Mouse (Mus musculus): ENCODE measurements around the gene Pofut2.

Pofut2 gene

GRCm38 (mm10) chr10:77258704-77259621 is at the start of gene Pofut2:
TSS of gene Pofut2 (plus strand) at chr10:77259218.
- peak; percentile 98 for DNase-seq

- DNase-seq = peak; percentile 56
These were observed 49.8 kb upstream of the Pofut2 start for GRCm38 (mm10) chr10:77209261-77209660.

- DNase-seq = no peak
These were observed 48.4 kb upstream of the Pofut2 start for GRCm38 (mm10) chr10:77210666-77211065.

GRCm38 (mm10) chr10:77211116-77211570 is 47.9 kb upstream of the Pofut2 start:
- peak; percentile 68 for DNase-seq

GRCm38 (mm10) chr10:77212354-77213120 is 46.5 kb upstream of the Pofut2 start:
- DNase-seq = no peak

GRCm38 (mm10) chr10:77213483-77213882 is 45.5 kb upstream of the Pofut2 start:
- DNase-seq = peak; percentile 46

- DNase-seq = peak; percentile 83
These were observed 44.4 kb upstream of the Pofut2 start for GRCm38 (mm10) chr10:77214586-77214985.

GRCm38 (mm10) chr10:77215641-77216040 is 43.4 kb upstream of the Pofut2 start:
- peak; percentile 31 for DNase-seq

GRCm38 (mm10) chr10:77216313-77216712 is 42.7 kb upstream of the Pofut2 start:
- DNase-seq = no peak

- DNase-seq = no peak
These were observed 41.8 kb upstream of the Pofut2 start for GRCm38 (mm10) chr10:77217155-77217731.

- no peak for DNase-seq
These were observed 41.0 kb upstream of the Pofut2 start for GRCm38 (mm10) chr10:77218059-77218458.

- DNase-seq = no peak
These were observed 39.5 kb upstream of the Pofut2 start for GRCm38 (mm10) chr10:77219411-77220025.

GRCm38 (mm10) chr10:77221108-77221507 is 37.9 kb upstream of the Pofut2 start:
- DNase-seq = peak; percentile 39

- no peak for DNase-seq
These were observed 36.0 kb upstream of the Pofut2 start for GRCm38 (mm10) chr10:77222963-77223552.

- no peak for DNase-seq
These were observed 34.6 kb upstream of the Pofut2 start for GRCm38 (mm10) chr10:77224390-77224789.

- DNase-seq = peak; percentile 42
These were observed 33.6 kb upstream of the Pofut2 start for GRCm38 (mm10) chr10:77225414-77225813.

GRCm38 (mm10) chr10:77225995-77226688 is 32.9 kb upstream of the Pofut2 start:
- no peak for DNase-seq

GRCm38 (mm10) chr10:77226691-77227367 is 32.2 kb upstream of the Pofut2 start:
- DNase-seq = no peak

GRCm38 (mm10) chr10:77227368-77227723 is 31.7 kb upstream of the Pofut2 start:
- no peak for DNase-seq

- no peak for DNase-seq
These were observed 29.1 kb upstream of the Pofut2 start for GRCm38 (mm10) chr10:77229609-77230595.

Data from kidney, postnatal 14 days (tissue).